Mouse (Mus musculus): ENCODE results near the gene Nfic. TPM values are rescaled to one million over a fixed set of nuclear protein-coding genes. Genes with fewer than 3 reads are reported as not detected.

Nfic gene
- polyA plus RNA-seq, 1 experiment from 2014 or later = 21.4 TPM

- Histone ChIP-seq H3K9me3 (ENCODE audit: control insufficient read depth, low read length) (no peaks in the 10 kb centered on the region), H3K4me2 (no peak overlapping the region), H3K27ac (ENCODE audit: low read depth, low read length) (no peak overlapping the region), H3K4me1 (replicated peaks; ENCODE audit: control insufficient read depth, insufficient read depth, low read length) (peaks cover 63% of the 10 kb centered on the region), H3K4me3 (ENCODE audit: low read depth, low read length) (no peak overlapping the region), H3K9ac (ENCODE audit: low read depth, low read length) (no peak overlapping the region), H3K36me3 (ENCODE audit: control insufficient read depth, insufficient read depth, low read length) (peaks cover 9% of the 10 kb centered on the region), H3K27me3 (replicated peaks; ENCODE audit: control insufficient read depth, insufficient read depth, low read length) (peaks cover 27% of the 10 kb centered on the region)
- no peak for ATAC-seq (replicated peaks; ENCODE audit: low FRiP score)
- no peak for DNase-seq (ENCODE audit: low spot score)
- 29% methylated on average over 9 of the region's 9 CpGs for WGBS
These were observed 51.4 kb downstream of the Nfic start for GRCm38 (mm10) chr10:81404082-81404481.

GRCm38 (mm10) chr10:81403511-81403910, 51.9 kb downstream of the Nfic start:
- no peak overlapping the region for H3K9ac ChIP-seq (ENCODE audit: low read depth, low read length)
- no peak overlapping the region for H3K4me3 ChIP-seq (ENCODE audit: low read depth, low read length)
- no peak for ATAC-seq (replicated peaks; ENCODE audit: low FRiP score)
- WGBS = 72% methylated on average over 10 of the region's 10 CpGs
- DNase-seq (ENCODE audit: low spot score) = no peak
- 0 out of 2 replicates have a peak overlapping the region, but pooled peaks have one; percentile 9 for H3K4me2 ChIP-seq
- H3K27me3 ChIP-seq (replicated peaks; ENCODE audit: control insufficient read depth, insufficient read depth, low read length) = peaks cover 27% of the 10 kb centered on the region
- H3K27ac ChIP-seq (ENCODE audit: low read depth, low read length) = peak overlapping the region; percentile 60; the same call in 1 of the 2 replicates
- no peaks in the 10 kb centered on the region for H3K9me3 ChIP-seq (ENCODE audit: control insufficient read depth, low read length)
- peaks cover 57% of the 10 kb centered on the region for H3K4me1 ChIP-seq (replicated peaks; ENCODE audit: control insufficient read depth, insufficient read depth, low read length)
- H3K36me3 ChIP-seq (ENCODE audit: control insufficient read depth, insufficient read depth, low read length) = peaks cover 9% of the 10 kb centered on the region

- Histone ChIP-seq H3K36me3 (ENCODE audit: control insufficient read depth, insufficient read depth, low read length) (peaks cover 9% of the 10 kb centered on the region; the same call in 1 of the 2 replicates), H3K4me1 (replicated peaks; ENCODE audit: control insufficient read depth, insufficient read depth, low read length) (peaks cover 45% of the 10 kb centered on the region), H3K9ac (ENCODE audit: low read depth, low read length) (no peak overlapping the region), H3K27me3 (replicated peaks; ENCODE audit: control insufficient read depth, insufficient read depth, low read length) (peaks cover 16% of the 10 kb centered on the region), H3K4me2 (peak overlapping the region; percentile 48), H3K27ac (ENCODE audit: low read depth, low read length) (peak overlapping the region; percentile 60), H3K9me3 (ENCODE audit: control insufficient read depth, low read length) (no peaks in the 10 kb centered on the region), H3K4me3 (ENCODE audit: low read depth, low read length) (no peak overlapping the region)
- DNase-seq (ENCODE audit: low spot score) (no peak), ATAC-seq (replicated peaks; ENCODE audit: low FRiP score) (no peak)
- 22% methylated on average over 7 of the region's 7 CpGs for WGBS
These were observed 53.1 kb downstream of the Nfic start for GRCm38 (mm10) chr10:81402227-81402765.

GRCm38 (mm10) chr10:81401521-81402226, 53.8 kb downstream of the Nfic start:
- peak overlapping the region; percentile 6; the same call in 1 of the 2 replicates for H3K9ac ChIP-seq (ENCODE audit: low read depth, low read length)
- peak; percentile 79 for ATAC-seq (replicated peaks; ENCODE audit: low FRiP score)
- H3K4me3 ChIP-seq (ENCODE audit: low read depth, low read length) = peak overlapping the region; percentile 17; the same call in 1 of the 2 replicates
- 6% methylated on average over 18 of the region's 18 CpGs for WGBS
- peaks cover 9% of the 10 kb centered on the region; the same call in 1 of the 2 replicates for H3K36me3 ChIP-seq (ENCODE audit: control insufficient read depth, insufficient read depth, low read length)
- H3K27ac ChIP-seq (ENCODE audit: low read depth, low read length) = peak overlapping the region; percentile 60
- no peaks in the 10 kb centered on the region for H3K9me3 ChIP-seq (ENCODE audit: control insufficient read depth, low read length)
- H3K4me2 ChIP-seq = peak overlapping the region; percentile 48
- DNase-seq (ENCODE audit: low spot score) = peak; percentile 76
- peaks cover 10% of the 10 kb centered on the region for H3K27me3 ChIP-seq (replicated peaks; ENCODE audit: control insufficient read depth, insufficient read depth, low read length)
- H3K4me1 ChIP-seq (replicated peaks; ENCODE audit: control insufficient read depth, insufficient read depth, low read length) = peaks cover 39% of the 10 kb centered on the region

GRCm38 (mm10) chr10:81401205-81401520, 54.3 kb downstream of the Nfic start:
- ATAC-seq (replicated peaks; ENCODE audit: low FRiP score) (no peak), DNase-seq (ENCODE audit: low spot score) (no peak)
- 33% methylated on average over 10 of the region's 10 CpGs for WGBS
- Histone ChIP-seq H3K9ac (ENCODE audit: low read depth, low read length) (peak overlapping the region; percentile 6; the same call in 1 of the 2 replicates), H3K4me3 (ENCODE audit: low read depth, low read length) (no peak overlapping the region; the same call in 1 of the 2 replicates), H3K36me3 (ENCODE audit: control insufficient read depth, insufficient read depth, low read length) (peaks cover 9% of the 10 kb centered on the region; the same call in 1 of the 2 replicates), H3K4me2 (peak overlapping the region; percentile 48; the same call in 1 of the 2 replicates), H3K4me1 (replicated peaks; ENCODE audit: control insufficient read depth, insufficient read depth, low read length) (peaks cover 34% of the 10 kb centered on the region), H3K9me3 (ENCODE audit: control insufficient read depth, low read length) (no peaks in the 10 kb centered on the region), H3K27ac (ENCODE audit: low read depth, low read length) (peak overlapping the region; percentile 60; the same call in 1 of the 2 replicates), H3K27me3 (replicated peaks; ENCODE audit: control insufficient read depth, insufficient read depth, low read length) (peaks cover 5% of the 10 kb centered on the region)

GRCm38 (mm10) chr10:81400371-81401204, 54.8 kb downstream of the Nfic start:
- Histone ChIP-seq H3K36me3 (ENCODE audit: control insufficient read depth, insufficient read depth, low read length) (peaks cover 9% of the 10 kb centered on the region; the same call in 1 of the 2 replicates), H3K4me2 (0 out of 2 replicates have a peak overlapping the region, but pooled peaks have one; percentile 4), H3K9ac (ENCODE audit: low read depth, low read length) (no peak overlapping the region), H3K4me1 (replicated peaks; ENCODE audit: control insufficient read depth, insufficient read depth, low read length) (peaks cover 31% of the 10 kb centered on the region), H3K9me3 (ENCODE audit: control insufficient read depth, low read length) (no peaks in the 10 kb centered on the region), H3K27ac (ENCODE audit: low read depth, low read length) (no peak overlapping the region), H3K4me3 (ENCODE audit: low read depth, low read length) (no peak overlapping the region), H3K27me3 (replicated peaks; ENCODE audit: control insufficient read depth, insufficient read depth, low read length) (peaks cover 3% of the 10 kb centered on the region; the same call in 1 of the 2 replicates)
- DNase-seq (ENCODE audit: low spot score) = no peak
- ATAC-seq (replicated peaks; ENCODE audit: low FRiP score) = no peak
- WGBS = 61% methylated on average over 22 of the region's 22 CpGs

- Histone ChIP-seq H3K9me3 (ENCODE audit: control insufficient read depth, low read length) (no peaks in the 10 kb centered on the region), H3K9ac (ENCODE audit: low read depth, low read length) (no peak overlapping the region), H3K27me3 (replicated peaks; ENCODE audit: control insufficient read depth, insufficient read depth, low read length) (peaks cover 3% of the 10 kb centered on the region; the same call in 1 of the 2 replicates), H3K4me3 (ENCODE audit: low read depth, low read length) (no peak overlapping the region), H3K4me2 (no peak overlapping the region), H3K27ac (ENCODE audit: low read depth, low read length) (no peak overlapping the region), H3K4me1 (replicated peaks; ENCODE audit: control insufficient read depth, insufficient read depth, low read length) (peaks cover 28% of the 10 kb centered on the region), H3K36me3 (ENCODE audit: control insufficient read depth, insufficient read depth, low read length) (peaks cover 9% of the 10 kb centered on the region; the same call in 1 of the 2 replicates)
- no peak for ATAC-seq (replicated peaks; ENCODE audit: low FRiP score)
- DNase-seq (ENCODE audit: low spot score) = no peak
- 78% methylated on average over 18 of the region's 18 CpGs for WGBS
These were observed 55.6 kb downstream of the Nfic start for GRCm38 (mm10) chr10:81399798-81400308.

GRCm38 (mm10) chr10:81399296-81399695, 56.1 kb downstream of the Nfic start:
- ATAC-seq (replicated peaks; ENCODE audit: low FRiP score) (no peak), DNase-seq (ENCODE audit: low spot score) (no peak)
- Histone ChIP-seq H3K4me3 (ENCODE audit: low read depth, low read length) (no peak overlapping the region), H3K36me3 (ENCODE audit: control insufficient read depth, insufficient read depth, low read length) (peaks cover 9% of the 10 kb centered on the region; the same call in 1 of the 2 replicates), H3K4me1 (replicated peaks; ENCODE audit: control insufficient read depth, insufficient read depth, low read length) (peaks cover 28% of the 10 kb centered on the region), H3K9me3 (ENCODE audit: control insufficient read depth, low read length) (no peaks in the 10 kb centered on the region), H3K4me2 (no peak overlapping the region), H3K9ac (ENCODE audit: low read depth, low read length) (no peak overlapping the region), H3K27ac (ENCODE audit: low read depth, low read length) (no peak overlapping the region), H3K27me3 (replicated peaks; ENCODE audit: control insufficient read depth, insufficient read depth, low read length) (peaks cover 3% of the 10 kb centered on the region; the same call in 1 of the 2 replicates)
- WGBS = 66% methylated on average over 5 of the region's 5 CpGs
